Mouse (Mus musculus): ENCODE measurements at regions not wholly inside any gene's neighbourhood (a gene's known extent, or its start where the extent isn't known, plus 50 kb on each side); places are given as distances from the start of the nearest gene placed in this dataset.
"Not testable (repeated sequence)": the region's sequence is repeated elsewhere in the genome, so short reads cannot be mapped to it uniquely, and the experiment has no call there.

- H3K4me3 ChIP-seq; intact Hi-C loops (cut with DNase I); H3K27ac ChIP-seq: not testable (repeated sequence)
- peak; percentile 7 to 15 for DNase-seq (ENCODE audit: extremely low spot score in 1 of 2, low spot score in 2 of 2)
These were observed 60.2 kb upstream of the Btbd35f28 start for GRCm38 (mm10) chrX:4136135-4136534.

Measured in left cerebral cortex, adult 2 months (tissue).